Mouse (Mus musculus) midbrain, embryonic 13.5 days (tissue): Measurements from ENCODE around the gene Brdt. TPM values are rescaled to one million over a fixed set of nuclear protein-coding genes. Genes with fewer than 3 reads are reported as not detected.

Source experiments
- ATAC-seq: fragments of 200-750 bp; cut with Nextera tagmentation; 2 replicates; pipeline ENCODE4 v1.8.0; 2017; ENCODE audit warnings: mild to moderate bottlenecking, moderate TSS enrichment, moderate library complexity
- H3K27ac ChIP-seq: fragments of 300-500 bp; sonication (generic); 2 replicates; pipeline ENCODE4 v1.5.1; 2015; ENCODE audit warnings: inconsistent platforms, mild to moderate bottlenecking, moderate library complexity
- H3K27me3 ChIP-seq: fragments of 300-500 bp; sonication (generic); 2 replicates; pipeline ENCODE4 v1.6.1; 2015; ENCODE audit warnings: mild to moderate bottlenecking, inconsistent platforms
- H3K36me3 ChIP-seq: fragments of 300-500 bp; sonication (generic); 2 replicates; pipeline ENCODE4 v1.6.1; 2015; ENCODE audit warnings: mild to moderate bottlenecking, inconsistent platforms
- H3K4me1 ChIP-seq: fragments of 300-500 bp; sonication (generic); replicated peaks from 2 replicates; pipeline ENCODE4 v1.6.1; 2015; ENCODE audit warnings: inconsistent platforms
- H3K4me2 ChIP-seq: fragments of 300-500 bp; sonication (generic); replicated peaks from 2 replicates; pipeline ENCODE4 v1.6.1; 2015; ENCODE audit warnings: moderate library complexity, mild to moderate bottlenecking, inconsistent platforms
- H3K4me3 ChIP-seq: fragments of 300-500 bp; sonication (generic); replicated peaks from 2 replicates; pipeline ENCODE4 v1.5.1; 2015; ENCODE audit warnings: mild to moderate bottlenecking, inconsistent platforms
- H3K9ac ChIP-seq: fragments of 300-500 bp; sonication (generic); replicated peaks from 2 replicates; pipeline ENCODE4 v1.6.1; 2015; ENCODE audit warnings: mild to moderate bottlenecking, inconsistent platforms
- H3K9me3 ChIP-seq: fragments of 300-500 bp; sonication (generic); 2 replicates; pipeline ENCODE4 v1.6.1; 2016; ENCODE audit warnings: mild to moderate bottlenecking, inconsistent platforms
- whole genome bisulfite sequencing: fragments of 180-500 bp; shearing (Covaris S2); methylation state at CpG from one replicate; pipeline ENCODE4 v1.1.7; 2015; 5-methylcytosine and 5-hydroxymethylcytosine counted together
- polyA plus RNA-seq: library from polyadenylated mRNA; unstranded; fragments of >200 nt; fragmentation: Nextera tagmentation; extraction: Ambion mirVana; gene quantifications from 2 replicates; pipeline ENCODE4 v1.2.1, GENCODE M21; 2015

Brdt gene
- polyA plus RNA-seq, 1 experiment from 2014 or later: 1.5 TPM

GRCm38 (mm10) chr5:107295817-107296511, 35.0 kb upstream of the Brdt start:
- 77% methylated on average over 16 of the region's 16 CpGs for WGBS
- H3K9me3 ChIP-seq: no peaks in the 10 kb centered on the region

GRCm38 (mm10) chr5:107296512-107297322, 34.2 kb upstream of the Brdt start:
- Histone ChIP-seq H3K4me1 (peaks cover 7% of the 10 kb centered on the region), H3K9me3 (no peaks in the 10 kb centered on the region), H3K9ac (no peak overlapping the region), H3K27ac (no peak overlapping the region), H3K27me3 (peaks cover under 1% of the 10 kb centered on the region; the same call in 1 of the 2 replicates), H3K4me3 (no peak overlapping the region), H3K36me3 (no peaks in the 10 kb centered on the region), H3K4me2 (no peak overlapping the region)
- ATAC-seq: no peak
- WGBS: 40% methylated on average over 9 of the region's 9 CpGs

More at GRCm38 (mm10) chr5:107295817-107296511, 35.0 kb upstream of the Brdt start:
- Histone ChIP-seq H3K4me2 (no peak overlapping the region), H3K27ac (no peak overlapping the region), H3K36me3 (no peaks in the 10 kb centered on the region), H3K4me1 (peaks cover 7% of the 10 kb centered on the region), H3K9ac (no peak overlapping the region), H3K27me3 (peaks cover 8% of the 10 kb centered on the region), H3K4me3 (no peak overlapping the region)
- ATAC-seq: no peak

GRCm38 (mm10) chr5:107298854-107299253, 32.1 kb upstream of the Brdt start:
- H3K4me2 ChIP-seq: no peak overlapping the region
- 0 out of 2 replicates have a peak, but pooled peaks cover 4% of the 10 kb centered on the region for H3K27me3 ChIP-seq
- no peaks in the 10 kb centered on the region for H3K9me3 ChIP-seq
- peaks cover 7% of the 10 kb centered on the region for H3K4me1 ChIP-seq
- no peak for ATAC-seq
- no peaks in the 10 kb centered on the region for H3K36me3 ChIP-seq
- WGBS: 88% methylated on average over 11 of the region's 11 CpGs
- H3K27ac ChIP-seq: no peak overlapping the region
- no peak overlapping the region for H3K4me3 ChIP-seq
- no peak overlapping the region for H3K9ac ChIP-seq

GRCm38 (mm10) chr5:107303350-107303861, 27.6 kb upstream of the Brdt start:
- H3K27ac ChIP-seq: no peak overlapping the region
- ATAC-seq: no peak
- no peaks in the 10 kb centered on the region for H3K4me1 ChIP-seq
- no peak overlapping the region for H3K4me2 ChIP-seq
- no peaks in the 10 kb centered on the region for H3K36me3 ChIP-seq
- H3K4me3 ChIP-seq: no peak overlapping the region
- H3K9ac ChIP-seq: no peak overlapping the region
- H3K27me3 ChIP-seq: 0 out of 2 replicates have a peak, but pooled peaks cover 4% of the 10 kb centered on the region
- no peaks in the 10 kb centered on the region for H3K9me3 ChIP-seq
- WGBS: 56% methylated on average over 11 of the region's 11 CpGs

GRCm38 (mm10) chr5:107304117-107304825, 26.7 kb upstream of the Brdt start:
- H3K9ac ChIP-seq: no peak overlapping the region
- no peaks in the 10 kb centered on the region for H3K36me3 ChIP-seq
- H3K9me3 ChIP-seq: no peaks in the 10 kb centered on the region
- no peaks in the 10 kb centered on the region for H3K4me1 ChIP-seq
- no peak overlapping the region for H3K4me3 ChIP-seq
- 0 out of 2 replicates have a peak, but pooled peaks cover 4% of the 10 kb centered on the region for H3K27me3 ChIP-seq
- no peak overlapping the region for H3K27ac ChIP-seq
- ATAC-seq: no peak
- no peak overlapping the region for H3K4me2 ChIP-seq
- 83% methylated on average over 13 of the region's 13 CpGs for WGBS

- no peak overlapping the region for H3K9ac ChIP-seq
- 0 out of 2 replicates have a peak, but pooled peaks cover 4% of the 10 kb centered on the region for H3K27me3 ChIP-seq
- WGBS: 80% methylated on average over 4 of the region's 4 CpGs
- H3K4me2 ChIP-seq: no peak overlapping the region
- H3K36me3 ChIP-seq: no peaks in the 10 kb centered on the region
- H3K27ac ChIP-seq: no peak overlapping the region
- no peak overlapping the region for H3K4me3 ChIP-seq
- ATAC-seq: no peak
- no peaks in the 10 kb centered on the region for H3K9me3 ChIP-seq
- H3K4me1 ChIP-seq: no peaks in the 10 kb centered on the region
Observed at GRCm38 (mm10) chr5:107307432-107307831, 23.5 kb upstream of the Brdt start.

GRCm38 (mm10) chr5:107317141-107317540, 13.8 kb upstream of the Brdt start:
- no peaks in the 10 kb centered on the region for H3K27me3 ChIP-seq
- WGBS: 96% methylated on average over 7 of the region's 7 CpGs
- H3K36me3 ChIP-seq: no peaks in the 10 kb centered on the region
- H3K4me2 ChIP-seq: no peak overlapping the region
- ATAC-seq: no peak
- H3K9ac ChIP-seq: no peak overlapping the region
- no peaks in the 10 kb centered on the region for H3K9me3 ChIP-seq
- H3K27ac ChIP-seq: no peak overlapping the region
- no peak overlapping the region for H3K4me3 ChIP-seq
- no peaks in the 10 kb centered on the region for H3K4me1 ChIP-seq

- Histone ChIP-seq H3K4me2 (no peak overlapping the region), H3K36me3 (no peaks in the 10 kb centered on the region), H3K4me1 (no peaks in the 10 kb centered on the region), H3K27me3 (no peaks in the 10 kb centered on the region), H3K27ac (no peak overlapping the region), H3K4me3 (no peak overlapping the region), H3K9ac (no peak overlapping the region), H3K9me3 (no peaks in the 10 kb centered on the region)
- ATAC-seq: no peak
- WGBS: 8% methylated on average over 1 of the region's 1 CpGs
Observed at GRCm38 (mm10) chr5:107320703-107321102, 10.3 kb upstream of the Brdt start.

GRCm38 (mm10) chr5:107340404-107340803, 9.4 kb downstream of the Brdt start:
- Histone ChIP-seq H3K27me3 (no peaks in the 10 kb centered on the region), H3K36me3 (no peaks in the 10 kb centered on the region), H3K27ac (no peak overlapping the region), H3K4me3 (no peak overlapping the region), H3K4me2 (no peak overlapping the region), H3K9me3 (no peaks in the 10 kb centered on the region), H3K9ac (no peak overlapping the region), H3K4me1 (no peaks in the 10 kb centered on the region)
- 86% methylated on average over 3 of the region's 3 CpGs for WGBS
- no peak for ATAC-seq

GRCm38 (mm10) chr5:107342891-107343290, 11.9 kb downstream of the Brdt start:
- Histone ChIP-seq H3K9ac (no peak overlapping the region), H3K4me3 (no peak overlapping the region), H3K27me3 (no peaks in the 10 kb centered on the region), H3K36me3 (no peaks in the 10 kb centered on the region), H3K4me2 (no peak overlapping the region), H3K4me1 (no peaks in the 10 kb centered on the region), H3K27ac (no peak overlapping the region), H3K9me3 (no peaks in the 10 kb centered on the region)
- ATAC-seq: no peak
- 90% methylated on average over 6 of the region's 6 CpGs for WGBS

GRCm38 (mm10) chr5:107346214-107346613, 15.3 kb downstream of the Brdt start:
- 50% methylated on average over 1 of the region's 1 CpGs for whole genome bisulfite sequencing
- Histone ChIP-seq H3K36me3 (no peaks in the 10 kb centered on the region), H3K9me3 (no peaks in the 10 kb centered on the region), H3K4me2 (no peak overlapping the region), H3K4me3 (no peak overlapping the region), H3K27ac (no peak overlapping the region), H3K4me1 (no peaks in the 10 kb centered on the region), H3K27me3 (no peaks in the 10 kb centered on the region), H3K9ac (no peak overlapping the region)
- ATAC-seq: no peak

GRCm38 (mm10) chr5:107352566-107352965, 21.6 kb downstream of the Brdt start:
- Histone ChIP-seq H3K4me1 (no peaks in the 10 kb centered on the region), H3K36me3 (no peaks in the 10 kb centered on the region), H3K9me3 (no peaks in the 10 kb centered on the region), H3K27me3 (no peaks in the 10 kb centered on the region), H3K4me2 (no peak overlapping the region), H3K4me3 (no peak overlapping the region), H3K27ac (no peak overlapping the region), H3K9ac (no peak overlapping the region)
- no peak for ATAC-seq
- 85% methylated on average over 1 of the region's 1 CpGs for WGBS
